Mouse (Mus musculus) adrenal gland, postnatal 36 days (tissue): ENCODE measurements around the gene Gm10553. TPM values are rescaled to one million over a fixed set of nuclear protein-coding genes. Genes with fewer than 3 reads are reported as not detected.
"Not testable (repeated sequence)": the region's sequence is repeated elsewhere in the genome, so short reads cannot be mapped to it uniquely, and the experiment has no call there.

Source experiments
- DNase-seq, 2 experiments: peaks; one replicate each; pipeline ENCODE4 v3.0.0; 2021; ENCODE audit warnings: mixed read lengths in 1 of 2
- long read RNA-seq, 2 experiments: library from polyadenylated mRNA; stranded (forward); transcript quantifications; one replicate each; pipeline ENCODE4 v2.0.0; 2021; ENCODE audit warnings: borderline sequencing depth in 2 of 2
- total RNA-seq, 2 experiments: library from RNA; stranded (reverse); gene quantifications; 2 replicates each; pipeline ENCODE4 v1.2.3; 2021

The Gm10553 gene
- not detected for total RNA-seq
- long read RNA-seq, experiment 1: 0 reads
- long read RNA-seq, experiment 2: 0 reads

DNA sequence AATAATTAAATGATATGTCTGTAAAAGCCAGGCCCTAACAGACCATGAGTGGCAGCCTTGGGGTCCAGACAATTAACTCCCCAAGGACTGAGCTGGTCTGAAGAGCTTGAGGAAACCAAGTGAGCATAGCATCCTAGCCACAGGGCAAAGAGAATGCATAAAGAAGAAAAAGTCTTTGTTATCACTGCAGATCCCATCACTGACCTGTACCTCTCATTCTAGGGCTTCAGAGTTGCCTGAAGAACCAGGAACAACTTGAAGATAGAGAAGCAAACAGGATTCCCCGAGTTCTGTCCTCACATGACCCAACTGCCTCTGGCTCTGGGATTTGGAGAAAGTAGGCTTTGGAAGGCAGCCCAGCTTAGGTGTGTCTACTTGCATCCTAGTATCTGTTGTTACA, at the start of gene Gm10553:
Gene Gm10553, plus strand, starts transcription at position 301 of the 400 bp plus-strand sequence.
- not testable (repeated sequence) for DNase-seq

DNA sequence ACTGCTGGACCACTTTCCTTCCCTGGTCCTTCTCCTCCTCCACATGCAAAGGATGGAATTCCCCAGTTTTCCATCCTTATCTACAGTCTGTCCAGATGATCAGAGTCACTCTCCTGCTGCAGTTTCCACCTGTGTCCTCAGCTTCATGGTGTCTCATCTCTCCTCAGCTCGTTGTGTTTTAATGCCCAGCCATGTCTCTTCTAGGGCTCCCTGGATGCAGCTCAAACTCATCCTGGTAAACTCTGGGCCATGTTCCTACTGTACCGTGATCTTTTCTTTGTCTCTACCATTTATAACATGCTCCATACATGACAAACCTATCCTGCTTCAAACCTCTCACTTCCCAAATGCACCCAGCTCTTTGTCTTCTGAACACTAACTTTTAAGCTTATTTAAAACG, 28.3 kb upstream of the Gm10553 start:
- not testable (repeated sequence) for DNase-seq

DNA sequence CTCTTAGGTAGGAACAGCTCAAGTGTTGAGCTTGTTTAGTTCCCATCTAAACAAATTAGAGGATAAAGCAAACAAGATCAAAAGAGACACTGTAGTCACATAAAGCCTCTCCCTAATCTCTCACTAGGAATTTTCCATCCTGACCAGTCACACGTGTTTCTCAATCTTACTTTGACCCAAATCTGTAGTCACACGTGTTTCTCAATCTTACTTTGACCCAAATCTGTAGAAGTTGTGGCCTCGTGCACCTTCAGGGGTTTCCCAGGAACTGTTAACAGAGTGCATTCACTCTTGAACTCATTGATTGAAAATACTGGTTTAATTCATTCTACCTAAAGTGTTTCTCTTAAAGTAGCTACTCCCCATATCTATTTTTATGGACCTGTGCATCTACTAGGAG, 26.9 kb upstream of the Gm10553 start:
- DNase-seq: not testable (repeated sequence)

DNA sequence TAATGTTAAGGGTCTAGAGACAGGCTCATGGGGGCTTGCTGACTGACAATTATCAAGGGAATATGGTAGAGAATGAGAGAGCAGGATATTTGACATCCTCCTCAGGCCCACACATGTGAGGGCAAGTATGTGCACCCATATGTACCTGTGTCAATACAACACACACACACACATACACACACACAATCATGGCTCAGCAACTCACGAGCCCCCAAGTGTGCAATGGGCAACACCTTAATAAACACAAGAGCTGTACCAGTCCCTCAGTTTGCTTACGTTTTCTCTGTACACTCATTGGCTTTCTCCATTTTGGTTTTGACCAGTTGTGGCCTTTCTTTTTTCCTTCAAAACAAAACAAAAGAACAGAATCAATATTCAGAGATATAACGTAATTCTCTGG, 15.2 kb upstream of the Gm10553 start:
- DNase-seq: not testable (repeated sequence)

DNA sequence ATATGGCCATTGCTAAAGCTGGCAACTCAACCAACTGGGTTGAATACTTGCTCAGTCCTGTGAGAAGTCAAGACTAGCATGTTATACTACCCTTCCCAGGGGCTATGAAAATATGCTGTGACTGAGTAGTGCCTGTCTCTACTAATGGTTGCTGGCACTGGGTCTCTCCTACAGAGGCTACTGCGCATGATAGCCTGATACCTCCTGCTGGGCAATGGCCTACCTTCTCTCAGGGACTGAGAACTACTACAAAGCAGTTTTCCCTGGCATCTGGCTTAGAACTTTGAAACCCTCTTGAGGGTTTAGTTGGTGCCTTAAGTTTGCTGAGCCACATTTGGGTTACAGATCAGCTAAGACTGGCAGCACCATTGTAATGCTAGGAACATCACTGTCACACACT, 13.8 kb upstream of the Gm10553 start:
- DNase-seq: not testable (repeated sequence)

DNA sequence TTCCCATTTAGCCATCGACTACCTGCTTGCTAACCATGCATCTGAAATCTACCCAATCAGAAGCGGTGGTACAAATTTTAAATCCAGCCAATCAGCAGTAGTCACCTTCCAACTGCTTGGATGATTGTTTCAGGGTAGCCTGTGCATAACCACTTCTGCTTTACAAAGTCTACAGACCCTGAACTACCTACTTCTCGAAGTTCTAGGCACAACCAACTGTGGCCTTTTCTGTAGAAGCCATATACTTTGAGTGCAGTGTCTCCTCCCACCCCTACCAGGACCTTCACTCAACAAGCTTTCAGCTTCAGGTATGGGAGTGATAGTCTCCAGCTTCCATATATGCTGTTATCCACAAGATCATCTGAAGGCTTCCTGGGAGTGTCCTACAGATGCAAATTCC, 7.8 kb upstream of the Gm10553 start:
- DNase-seq: not testable (repeated sequence)

DNA sequence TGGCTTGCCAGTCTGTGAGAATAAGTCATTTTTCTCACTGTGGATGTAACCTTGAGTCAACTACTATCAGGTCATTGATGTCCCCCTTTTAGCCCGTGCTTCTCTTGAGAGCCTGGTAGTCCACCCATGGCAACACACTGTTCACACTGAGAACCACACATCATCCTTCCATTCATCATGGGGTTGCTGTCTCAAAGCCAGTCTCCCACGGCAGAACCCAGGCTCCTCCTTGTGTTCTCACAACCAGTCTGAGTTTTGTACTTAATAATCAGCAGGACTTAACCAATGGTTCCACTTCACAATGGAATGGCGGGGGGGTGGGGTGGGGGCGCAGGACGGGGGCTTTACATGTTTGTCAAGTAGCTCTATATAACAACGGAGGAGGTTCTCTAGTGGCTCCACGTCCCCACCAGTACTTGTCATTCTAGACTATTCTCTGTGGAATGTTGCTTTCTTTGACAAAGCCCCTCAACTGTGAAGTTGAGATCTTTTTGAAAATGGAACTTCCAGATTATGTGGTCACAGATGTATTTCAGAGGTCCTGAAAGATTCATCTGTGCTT, 6.9 kb upstream of the Gm10553 start:
- DNase-seq: not testable (repeated sequence)

DNA sequence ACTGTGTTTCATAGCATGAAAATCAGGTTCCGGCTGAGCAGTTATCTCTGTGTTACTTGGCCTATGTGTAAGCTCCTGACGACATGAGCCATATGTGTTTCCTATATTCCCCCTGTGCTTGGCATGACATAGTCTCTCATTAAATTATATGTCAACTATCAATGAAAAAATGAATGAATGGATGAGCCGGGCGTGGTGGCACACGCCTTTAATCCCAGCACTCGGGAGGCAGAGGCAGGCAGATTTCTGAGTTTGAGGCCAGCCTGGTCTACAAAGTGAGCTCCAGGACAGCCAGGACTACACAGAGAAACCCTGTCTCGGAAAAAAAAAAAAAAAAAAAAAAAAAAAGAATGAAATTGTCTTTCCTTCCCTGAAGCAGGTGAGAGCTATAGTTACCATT, 883 bp upstream of the Gm10553 start:
- DNase-seq: not testable (repeated sequence)

DNA sequence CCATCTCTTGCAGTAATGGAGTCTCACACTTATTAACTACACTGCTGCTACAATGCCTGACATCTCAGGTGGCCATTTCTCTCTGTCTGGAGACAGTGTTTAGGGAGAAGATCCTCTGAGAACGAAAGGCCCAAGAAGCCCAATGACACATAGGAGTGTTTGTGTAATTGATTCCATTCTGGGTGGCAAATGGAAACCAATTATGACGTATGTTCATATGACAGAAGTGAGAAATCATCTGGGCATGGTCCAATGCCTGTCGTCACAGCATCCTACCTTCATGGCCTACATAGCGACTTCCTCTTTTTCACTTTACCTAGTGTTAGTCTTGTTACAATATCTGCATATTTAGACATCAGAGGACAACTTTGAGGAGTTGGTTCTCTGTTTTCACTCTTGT, 1.8 kb downstream of the Gm10553 start:
- not testable (repeated sequence) for DNase-seq

DNA sequence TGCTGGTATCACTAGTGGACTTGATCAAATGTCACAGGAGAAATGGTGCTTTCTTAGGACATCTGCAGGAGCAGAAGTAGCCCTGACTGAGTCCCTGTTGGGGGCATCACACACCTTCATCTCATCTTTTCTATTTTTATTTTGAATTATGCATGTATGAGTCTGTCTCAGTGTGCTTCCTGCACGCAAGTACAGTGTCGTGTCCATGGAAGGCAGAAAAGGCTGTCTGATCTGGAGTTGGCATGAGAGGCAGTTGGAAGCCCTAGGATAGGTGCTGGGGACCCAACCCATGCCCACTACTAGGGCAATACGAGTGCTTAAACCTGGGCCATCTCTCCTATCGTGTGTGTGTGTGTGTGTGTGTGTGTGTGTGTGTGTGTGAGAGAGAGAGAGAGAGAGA, 5.4 kb downstream of the Gm10553 start:
- DNase-seq: not testable (repeated sequence)

DNA sequence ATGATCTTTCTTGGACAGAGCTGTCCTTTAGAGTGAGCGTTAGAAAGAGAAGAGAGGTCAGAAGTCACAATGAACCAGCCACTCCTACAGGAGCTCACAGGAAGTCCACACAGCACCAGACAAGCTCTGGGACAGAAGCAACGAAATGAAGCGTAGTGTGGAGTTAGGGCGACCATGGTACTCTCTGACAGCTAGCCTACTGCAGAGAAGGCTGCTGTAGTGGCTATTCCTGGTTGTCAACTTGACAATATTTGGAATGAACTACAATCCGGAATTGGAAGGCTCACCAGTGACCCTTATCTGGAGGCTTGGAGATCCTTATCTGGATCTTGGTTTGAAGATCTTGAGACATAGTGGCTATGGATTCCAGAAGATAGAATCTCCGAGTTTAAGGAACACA, 6.0 kb downstream of the Gm10553 start:
- DNase-seq: not testable (repeated sequence)

DNA sequence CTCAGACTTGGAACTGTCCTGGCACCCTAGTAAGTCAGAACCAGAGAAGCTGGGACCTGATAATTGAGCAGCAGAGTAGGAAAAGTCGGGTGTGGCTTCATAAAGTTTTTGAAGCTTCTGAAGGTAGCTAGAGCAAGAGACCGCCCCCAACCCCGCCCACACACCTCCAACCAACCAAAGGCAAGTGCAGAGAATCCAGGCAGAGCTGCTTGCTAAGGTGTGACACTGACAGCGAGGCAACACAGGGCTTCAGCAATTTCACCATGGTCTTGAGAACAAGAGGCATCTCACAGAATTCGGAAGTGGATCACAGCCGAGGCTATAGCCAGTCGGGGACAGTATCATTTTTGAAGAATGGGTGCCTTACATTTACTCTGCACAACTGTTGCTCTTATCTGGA, 9.8 kb downstream of the Gm10553 start, which contains the start of gene A530032D15Rik:
Gene A530032D15Rik, minus strand, starts transcription at position 101 of the 400 bp plus-strand sequence.
- DNase-seq: not testable (repeated sequence)

DNA sequence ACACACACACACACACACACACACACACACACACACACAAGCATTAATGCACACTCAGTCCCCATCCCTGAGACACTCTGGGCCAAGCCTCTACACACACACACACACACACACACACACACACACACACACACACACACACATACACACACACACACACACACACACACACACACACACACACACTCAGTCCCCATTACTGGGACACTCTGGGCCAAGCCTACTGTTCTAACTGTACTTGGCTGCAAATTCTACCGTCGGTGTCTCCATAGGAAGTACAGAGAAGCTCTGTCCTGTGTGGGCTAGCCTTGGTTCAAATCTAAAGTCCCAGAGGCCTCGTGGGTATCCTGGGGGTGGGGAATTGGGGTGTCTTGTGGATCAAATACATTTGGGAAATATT, 10.9 kb downstream of the Gm10553 start:
- not testable (repeated sequence) for DNase-seq

DNA sequence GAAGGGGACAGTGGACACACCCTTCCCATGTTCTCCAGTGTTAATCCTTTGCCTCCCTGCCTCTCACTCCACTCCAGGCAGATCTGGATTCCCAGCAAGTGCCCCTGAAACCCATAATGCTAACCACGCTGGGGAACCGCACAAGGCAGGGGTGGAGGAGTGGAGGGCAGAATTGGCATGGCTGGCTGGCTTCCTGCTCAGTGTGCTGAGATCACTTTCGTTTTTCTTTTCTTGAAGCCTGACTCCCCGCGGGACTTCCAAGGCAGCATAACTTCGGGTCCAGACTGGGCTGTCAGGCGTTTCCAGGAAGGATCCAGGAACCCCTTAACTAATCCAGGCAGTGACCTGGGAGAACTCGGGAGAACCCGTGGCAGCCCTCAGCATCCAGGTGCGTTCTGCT, 11.6 kb downstream of the Gm10553 start:
- DNase-seq: peak in 1 of 2 experiments; percentile 12

DNA sequence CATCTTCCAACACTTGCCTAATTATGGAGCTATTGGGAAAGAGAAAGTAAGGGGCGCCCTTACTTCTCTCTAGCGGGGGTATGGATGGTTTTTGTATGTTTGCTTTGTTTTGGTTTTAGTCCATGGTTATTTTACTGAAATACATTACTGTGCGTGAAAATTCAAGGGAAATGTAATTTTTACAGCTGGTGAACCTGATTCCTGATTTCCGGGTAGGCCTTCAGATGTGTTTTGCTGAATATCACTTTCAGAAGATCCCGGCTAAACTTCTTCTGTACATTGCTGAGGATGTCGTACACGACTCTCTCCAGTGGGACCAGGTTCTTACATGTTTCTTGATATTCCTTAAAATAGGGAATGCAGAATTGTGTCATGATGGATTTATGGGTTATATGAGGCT, 12.3 kb downstream of the Gm10553 start:
- not testable (repeated sequence) for DNase-seq

DNA sequence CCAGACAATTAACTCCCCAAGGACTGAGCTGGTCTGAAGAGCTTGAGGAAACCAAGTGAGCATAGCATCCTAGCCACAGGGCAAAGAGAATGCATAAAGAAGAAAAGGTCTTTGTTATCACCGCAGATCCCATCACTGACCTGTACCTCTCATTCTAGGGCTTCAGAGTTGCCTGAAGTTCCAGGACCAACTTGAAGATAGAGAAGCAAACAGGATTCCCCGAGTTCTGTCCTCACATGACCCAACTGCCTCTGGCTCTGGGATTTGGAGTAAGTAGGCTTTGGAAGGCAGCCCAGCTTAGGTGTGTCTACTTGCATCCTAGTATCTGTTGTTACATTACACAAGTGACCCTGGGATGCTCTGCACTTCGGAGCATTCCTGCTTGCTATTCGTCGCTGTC, 12.9 kb downstream of the Gm10553 start:
- not testable (repeated sequence) for DNase-seq

DNA sequence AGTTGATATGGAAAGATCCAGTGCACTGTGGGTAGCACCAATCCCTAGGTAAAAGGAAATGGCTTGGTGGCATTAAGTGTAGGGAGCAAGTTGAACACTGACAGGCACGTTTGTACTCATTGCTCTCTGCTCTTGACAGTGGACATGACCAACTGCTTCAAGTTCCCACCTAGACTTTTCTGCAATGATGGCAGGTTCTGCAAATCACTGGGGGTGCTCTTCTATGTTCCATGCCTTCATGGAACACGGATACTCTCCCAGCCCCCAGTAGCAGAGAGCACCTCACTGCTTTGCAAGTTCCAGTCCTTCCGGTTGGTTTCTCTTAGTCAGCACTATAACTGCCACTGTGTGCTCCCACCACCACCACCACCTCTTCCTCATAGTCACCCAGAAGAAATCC, 14.1 kb downstream of the Gm10553 start:
- not testable (repeated sequence) for DNase-seq

DNA sequence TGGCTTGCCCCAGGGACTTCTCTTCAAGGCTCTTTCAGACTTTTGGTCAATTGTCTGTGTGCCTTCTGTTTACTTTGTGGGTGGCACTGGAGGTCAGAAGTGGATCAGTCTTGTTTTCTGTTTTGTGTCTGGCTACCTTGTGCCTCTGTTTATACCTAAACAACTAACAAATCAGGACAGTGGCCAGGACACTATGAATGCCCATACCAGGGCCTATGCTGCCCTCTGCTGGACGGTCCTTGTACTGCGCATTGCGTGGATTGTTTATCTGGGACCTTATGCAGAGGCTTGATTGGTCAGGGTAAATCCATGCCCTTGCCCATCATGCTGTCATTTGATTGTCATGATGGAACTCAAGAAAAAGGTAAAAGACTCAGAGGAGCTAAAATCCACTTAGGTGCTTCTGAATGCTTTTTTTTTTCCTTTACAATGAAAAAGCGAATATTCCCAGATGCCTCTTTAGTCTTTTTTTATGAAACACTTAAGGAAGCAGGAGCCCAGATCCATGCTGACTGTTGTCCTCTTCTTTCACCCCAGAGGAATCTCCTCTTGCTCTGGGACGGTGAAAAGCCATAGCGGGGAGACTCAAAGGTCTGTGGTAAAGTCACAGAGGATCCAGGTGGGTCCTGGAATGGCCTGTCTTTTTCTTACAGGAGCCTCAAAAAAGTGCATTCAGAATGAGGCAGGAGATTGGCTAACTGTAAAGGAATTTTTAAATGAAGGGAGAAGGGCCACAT, 14.9 kb downstream of the Gm10553 start:
- peak; percentile 44 to 63 for DNase-seq

DNA sequence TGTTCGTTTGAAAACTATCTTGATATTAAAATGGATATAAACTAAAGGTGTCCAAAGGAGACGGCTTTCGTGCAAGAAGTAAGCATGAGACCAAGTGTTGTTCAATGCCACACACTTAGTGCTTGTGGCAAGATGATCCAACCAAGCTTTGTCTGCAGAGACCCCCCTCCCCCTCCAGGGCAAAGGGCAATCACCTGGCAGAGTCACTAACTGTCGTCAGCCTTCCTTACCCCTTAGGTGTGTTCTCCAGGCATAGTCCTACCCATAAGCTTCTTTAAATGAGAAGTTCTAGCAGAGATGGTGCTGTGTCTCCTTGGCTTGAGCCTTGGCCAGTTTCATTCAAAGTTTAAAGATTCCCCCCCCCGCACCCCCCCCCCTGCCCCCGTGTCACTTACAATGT, 17.6 kb downstream of the Gm10553 start:
- DNase-seq: not testable (repeated sequence)

DNA sequence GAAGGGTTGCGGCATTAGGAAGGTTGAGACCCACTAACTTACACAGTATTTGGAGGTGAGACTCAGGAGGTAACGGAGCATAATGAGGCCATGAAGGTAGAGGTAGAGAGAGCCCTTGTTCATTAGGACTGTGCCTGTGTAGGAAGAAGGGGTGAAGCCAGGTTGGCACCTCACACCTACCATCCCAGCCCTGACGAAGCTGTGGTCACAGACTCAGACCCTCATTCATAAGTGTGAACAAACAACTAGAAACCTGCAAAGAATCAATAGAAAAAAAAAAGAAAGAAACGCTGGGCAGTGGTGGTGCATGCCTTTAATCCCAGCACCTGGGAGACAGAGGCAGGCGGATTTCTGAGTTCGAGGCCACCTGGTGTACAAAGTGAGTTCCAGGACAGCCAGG, 18.4 kb downstream of the Gm10553 start:
- not testable (repeated sequence) for DNase-seq

DNA sequence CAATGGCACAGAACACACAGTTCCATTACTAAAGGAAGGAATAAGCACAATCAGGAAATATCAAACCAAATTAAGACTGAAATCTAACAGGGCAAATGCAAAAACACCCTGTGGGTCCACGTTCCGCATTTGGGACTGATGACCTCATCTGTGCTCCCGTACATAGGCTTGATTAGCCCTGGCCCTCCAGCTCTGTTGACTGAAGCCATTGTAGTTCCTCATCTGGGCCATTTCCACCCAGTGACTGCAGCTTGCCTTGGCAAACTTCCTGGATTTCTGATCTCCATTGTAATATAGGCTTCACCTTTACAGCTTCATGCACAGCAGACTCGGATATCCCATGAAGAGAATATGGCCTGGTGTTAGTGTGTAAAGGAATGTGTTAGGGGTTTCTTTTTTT, 21.9 kb downstream of the Gm10553 start:
- not testable (repeated sequence) for DNase-seq

DNA sequence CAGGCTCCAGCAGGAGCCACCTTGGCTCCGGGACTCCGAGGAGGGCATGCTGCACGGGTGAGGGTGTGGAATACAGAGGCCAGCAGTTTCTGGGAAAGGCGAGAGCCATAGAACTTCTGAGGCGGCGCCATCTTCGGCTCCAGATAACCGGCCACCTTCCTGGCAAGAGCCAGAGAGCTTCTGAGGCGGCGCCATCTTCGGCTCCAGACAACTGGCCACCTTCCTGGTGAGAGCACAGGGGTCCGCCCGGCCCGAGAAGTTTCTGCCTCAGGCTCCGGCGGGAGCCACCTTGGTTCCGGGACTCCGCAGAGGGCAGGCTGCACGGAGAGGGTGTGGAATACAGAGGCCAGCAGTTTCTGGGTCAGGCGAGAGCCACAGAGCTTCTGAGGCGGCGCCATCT, 33.7 kb downstream of the Gm10553 start:
- DNase-seq: not testable (repeated sequence)
